Mouse (Mus musculus) heart, adult 2 months (tissue): ENCODE measurements around the gene Jdp2. TPM values are rescaled to one million over a fixed set of nuclear protein-coding genes. Genes with fewer than 3 reads are reported as not detected.

Experiments
- DNase-seq, 2 experiments: peaks; one replicate each; pipeline ENCODE4 v3.0.0; 2021
- H3K27ac ChIP-seq: fragments of 200-600 bp; 2 replicates; pipeline ENCODE4 v1.8.1; 2022
- H3K27me3 ChIP-seq: fragments of 200-500 bp; 2 replicates; pipeline ENCODE4 v1.6.1; 2012; ENCODE audit warnings: mild to moderate bottlenecking, low read length, inconsistent platforms, mixed read lengths; ENCODE audit not compliant: control insufficient read depth, insufficient read depth
- H3K36me3 ChIP-seq: fragments of 200-500 bp; 2 replicates; pipeline ENCODE4 v1.6.1; 2012; ENCODE audit warnings: low read length, inconsistent platforms; ENCODE audit not compliant: control insufficient read depth, insufficient read depth
- H3K4me1 ChIP-seq: fragments of 200-500 bp; 2 replicates; pipeline ENCODE4 v1.6.1; 2011; ENCODE audit warnings: low read length; ENCODE audit not compliant: control insufficient read depth, insufficient read depth
- H3K4me3 ChIP-seq: fragments of 200-600 bp; 2 replicates; pipeline ENCODE4 v1.8.1; 2022
- H3K79me2 ChIP-seq: fragments of 200-500 bp; replicated peaks from 2 replicates; pipeline ENCODE4 v1.6.1; 2012; ENCODE audit warnings: mild to moderate bottlenecking, inconsistent platforms, low read length, moderate library complexity, mixed read lengths; ENCODE audit not compliant: control insufficient read depth, insufficient read depth
- H3K9ac ChIP-seq: fragments of 200-500 bp; 2 replicates; pipeline ENCODE4 v1.6.1; 2012; ENCODE audit warnings: low read depth, mild to moderate bottlenecking, control low read depth, inconsistent platforms, low read length, mixed read lengths
- CTCF ChIP-seq: fragments of 200-600 bp; IDR thresholded peaks from 2 replicates; pipeline ENCODE4 v1.8.1; 2022; ENCODE audit warnings: antibody characterized with exemption, mild to moderate bottlenecking, moderate library complexity
- EP300 ChIP-seq: fragments of 200-500 bp; IDR thresholded peaks from 2 replicates; pipeline ENCODE4 v1.6.1; 2011; ENCODE audit warnings: low read depth, low read length, control low read depth; ENCODE audit not compliant: insufficient read depth
- POLR2A ChIP-seq: fragments of 200-500 bp; IDR thresholded peaks from 2 replicates; pipeline ENCODE4 v1.6.1; 2011; ENCODE audit warnings: mild to moderate bottlenecking, low read depth, low read length, control low read depth; ENCODE audit not compliant: insufficient read depth
- WGBS: fragments of 180-500 bp; shearing (Covaris S2); methylation state at CpG from one replicate; pipeline ENCODE4 v1.1.7; 2018; 5-methylcytosine and 5-hydroxymethylcytosine counted together
- intact Hi-C: fragments of 180-260 bp; cut with DNase I; formaldehyde crosslinking; loops from one replicate; pipeline ENCODE4 v1.15.1; 2025
- polyA plus RNA-seq: library from polyadenylated mRNA; depleted of rRNA; stranded (reverse); fragments of >200 nt; gene quantifications from 2 replicates; pipeline ENCODE4 v1.2.3, GENCODE M21; 2012
- total RNA-seq, 2 experiments: library from RNA; stranded (reverse); gene quantifications; 2 replicates each; pipeline ENCODE4 v1.2.3; 2021

Jdp2 gene
- total and polyA plus RNA-seq, 3 experiments = 4.3 to 15.9 (median 7.5) TPM

DNA sequence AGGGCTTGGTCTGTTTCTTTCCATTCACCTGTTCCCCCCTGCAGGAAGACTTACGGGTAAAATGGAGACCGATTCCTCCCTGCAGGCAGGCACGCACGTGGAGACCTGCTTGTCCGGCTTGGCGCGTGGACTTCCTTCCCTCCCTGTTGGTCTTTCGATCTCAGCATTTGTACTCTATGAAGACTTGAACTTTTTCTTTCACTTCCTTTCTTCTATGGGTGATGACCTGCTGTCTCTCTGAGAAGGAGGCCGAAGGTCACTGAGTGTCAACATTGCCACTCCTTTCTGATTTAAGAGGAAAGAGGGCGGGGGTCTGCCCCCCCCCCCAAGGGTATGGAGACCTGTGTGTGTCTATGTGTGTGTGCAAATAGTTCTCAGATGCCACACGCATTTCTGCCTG is 774 bp upstream of the Jdp2 start:
- WGBS = 40% methylated on average over 11 of the region's 11 CpGs
- H3K36me3 ChIP-seq = no peaks in the 10 kb centered on the region
- DNase-seq = peak in 1 of 2 experiments; percentile 27
- H3K4me1 ChIP-seq = peaks cover 22% of the 10 kb centered on the region
- H3K4me3 ChIP-seq = peak overlapping the region; percentile 63
- H3K27me3 ChIP-seq = no peaks in the 10 kb centered on the region
- no peaks in the 10 kb centered on the region for H3K79me2 ChIP-seq
- peak overlapping the region; percentile 91 for H3K9ac ChIP-seq
- peak overlapping the region; percentile 98 for H3K27ac ChIP-seq
- intact Hi-C loops = loop anchor here (2.0 kb wide), 1 partner anchor 25 kb away; no protein-coding TSS in a partner anchor
- TF ChIP-seq CTCF (no peak), EP300 (no peak), POLR2A (no peak)

DNA sequence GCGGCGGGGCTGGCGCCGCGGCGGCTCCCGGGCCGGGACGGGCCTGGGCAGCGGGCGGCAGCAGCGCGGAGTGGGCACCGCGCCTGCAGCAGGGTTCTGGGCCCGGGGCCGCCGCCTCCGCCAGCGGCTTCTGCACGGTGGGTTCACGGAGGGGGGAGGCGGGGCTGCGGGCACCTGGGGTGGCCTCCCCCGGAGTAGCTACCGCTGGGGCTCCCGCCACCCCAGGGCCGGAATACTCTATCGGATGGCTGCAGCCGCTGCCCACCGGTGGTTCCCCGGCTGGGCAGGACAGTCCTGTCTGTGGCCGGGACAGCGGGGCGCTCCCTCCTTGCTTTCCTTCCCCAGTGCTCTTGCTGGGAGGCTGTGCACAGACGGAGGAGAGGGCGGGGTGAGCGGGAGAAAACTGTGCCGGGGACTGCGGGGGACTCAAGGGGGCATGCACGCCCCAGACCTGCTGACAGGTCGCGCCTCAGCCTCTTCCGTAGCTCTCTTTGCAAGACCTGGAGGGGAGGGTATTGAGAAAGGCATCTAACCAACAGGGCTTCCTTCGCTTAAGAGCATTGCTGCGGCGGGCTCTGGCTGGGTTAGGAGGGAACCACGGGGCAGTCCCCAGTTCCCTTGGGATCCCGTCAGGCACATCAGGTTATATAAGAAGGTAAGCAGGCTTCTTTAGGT is 788 bp downstream of the Jdp2 start:
- 1% methylated on average over 38 of the region's 49 CpGs for WGBS
- H3K4me1 ChIP-seq = peaks cover 26% of the 10 kb centered on the region
- intact Hi-C loops = loop anchor here (1.0 to 5.0 kb wide), 3 partner anchors 27 to 67 kb away; no protein-coding TSS in a partner anchor

DNA sequence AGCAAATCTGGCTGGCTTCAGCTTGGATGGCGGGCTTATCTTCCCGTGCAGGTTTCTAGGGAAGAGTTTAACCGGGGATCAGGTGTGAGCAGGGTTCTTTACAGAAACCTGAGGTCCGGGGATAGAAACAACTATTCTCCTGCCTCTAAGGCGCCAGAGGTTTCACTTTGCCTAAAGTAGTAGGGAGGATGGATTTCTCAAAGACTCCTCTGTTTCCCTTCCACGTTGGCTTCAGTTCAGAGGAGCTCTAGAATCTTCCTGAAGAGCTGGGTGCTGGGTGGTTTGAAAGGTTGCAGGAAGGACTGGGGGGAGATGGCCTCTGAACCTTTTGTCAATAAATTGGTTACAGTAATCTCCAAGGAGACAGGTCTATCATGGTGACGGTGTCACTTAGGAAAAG is 1.8 kb downstream of the Jdp2 start:
- WGBS = 55% methylated on average over 7 of the region's 7 CpGs
- intact Hi-C loops = loop anchor here (1.0 to 5.0 kb wide), 2 partner anchors 42 to 68 kb away; no protein-coding TSS in a partner anchor
- no peak for TF ChIP-seq CTCF
- TF ChIP-seq EP300 = no peak
- no peak for TF ChIP-seq POLR2A

More for the DNA sequence above, 788 bp downstream of the Jdp2 start:
- no peaks in the 10 kb centered on the region for H3K36me3 ChIP-seq
- no peak for TF ChIP-seq EP300
- TF ChIP-seq CTCF = no peak
- TF ChIP-seq POLR2A = no peak
- H3K27ac ChIP-seq = peak overlapping the region; percentile 98
- peak overlapping the region; percentile 91 for H3K9ac ChIP-seq
- H3K4me3 ChIP-seq = peak overlapping the region; percentile 63
- DNase-seq = peak; percentile 67 to 75
- no peaks in the 10 kb centered on the region; the same call in 1 of the 2 replicates for H3K79me2 ChIP-seq
- H3K27me3 ChIP-seq = no peaks in the 10 kb centered on the region

DNA sequence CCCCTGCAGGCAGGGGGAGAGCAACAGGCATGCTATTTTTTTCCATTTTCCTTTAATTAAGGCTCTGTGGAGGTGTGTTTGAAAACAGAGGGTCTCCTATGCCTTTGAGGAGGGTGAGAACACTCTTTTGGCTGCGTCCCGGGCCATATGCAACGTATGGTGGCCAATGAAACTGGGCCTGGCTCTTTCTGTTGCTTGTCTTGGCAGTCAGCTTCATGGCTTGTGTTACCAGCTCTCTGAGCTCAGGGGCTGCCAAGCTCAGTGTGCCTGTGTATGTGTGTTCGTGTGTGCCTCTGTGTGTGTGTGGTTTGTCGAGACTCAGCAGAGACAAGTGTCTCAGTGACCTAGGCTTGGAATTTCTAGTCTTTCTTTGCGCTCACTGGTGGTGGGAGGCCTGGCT is 2.7 kb downstream of the Jdp2 start:
- Histone ChIP-seq H3K27me3 (no peaks in the 10 kb centered on the region), H3K36me3 (no peaks in the 10 kb centered on the region), H3K4me1 (peaks cover 26% of the 10 kb centered on the region), H3K4me3 (no peak overlapping the region), H3K79me2 (no peaks in the 10 kb centered on the region; the same call in 1 of the 2 replicates), H3K27ac (no peak overlapping the region), H3K9ac (no peak overlapping the region)
- no peak for TF ChIP-seq POLR2A
- TF ChIP-seq CTCF = no peak
- TF ChIP-seq EP300 = no peak
- no peak for DNase-seq
- WGBS = 81% methylated on average over 6 of the region's 6 CpGs
- intact Hi-C loops = loop anchor here (5.0 kb wide), 1 partner anchor 41 kb away; no protein-coding TSS in a partner anchor

More for the DNA sequence above, 1.8 kb downstream of the Jdp2 start:
- DNase-seq = no peak
- Histone ChIP-seq H3K79me2 (no peaks in the 10 kb centered on the region; the same call in 1 of the 2 replicates), H3K36me3 (no peaks in the 10 kb centered on the region), H3K27ac (peak overlapping the region; percentile 98), H3K4me3 (peak overlapping the region; percentile 63), H3K4me1 (peaks cover 26% of the 10 kb centered on the region), H3K9ac (peak overlapping the region; percentile 3; the same call in 1 of the 2 replicates), H3K27me3 (no peaks in the 10 kb centered on the region)

DNA sequence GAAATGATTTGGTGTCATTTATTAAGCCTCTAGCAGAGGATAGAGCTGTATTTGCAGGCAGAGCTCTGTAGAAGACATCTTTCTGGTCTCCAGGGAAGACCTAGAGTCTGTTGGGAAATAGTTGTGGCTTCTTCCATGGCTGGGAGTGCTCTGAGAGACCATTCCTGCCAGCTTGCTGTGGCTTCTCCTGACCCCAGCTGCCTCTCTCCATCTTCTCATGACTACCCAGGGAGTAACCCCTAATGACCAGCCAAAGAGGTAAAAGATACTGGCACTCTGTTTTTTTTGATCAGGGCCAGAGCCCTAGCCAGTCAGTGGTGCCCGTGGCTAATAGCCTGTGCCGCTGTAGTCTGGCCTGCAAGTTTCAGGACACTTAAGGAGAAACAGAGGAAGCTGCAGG is 3.3 kb downstream of the Jdp2 start:
- intact Hi-C loops = loop anchor here (5.0 kb wide), 1 partner anchor 40 kb away; no protein-coding TSS in a partner anchor
- no peaks in the 10 kb centered on the region for H3K27me3 ChIP-seq
- peaks cover 26% of the 10 kb centered on the region for H3K4me1 ChIP-seq
- H3K4me3 ChIP-seq = no peak overlapping the region
- TF ChIP-seq CTCF = no peak
- no peak for TF ChIP-seq POLR2A
- no peaks in the 10 kb centered on the region; the same call in 1 of the 2 replicates for H3K79me2 ChIP-seq
- no peak for DNase-seq
- no peaks in the 10 kb centered on the region for H3K36me3 ChIP-seq
- 46% methylated on average over 2 of the region's 2 CpGs for WGBS
- no peak overlapping the region for H3K9ac ChIP-seq
- H3K27ac ChIP-seq = no peak overlapping the region

DNA sequence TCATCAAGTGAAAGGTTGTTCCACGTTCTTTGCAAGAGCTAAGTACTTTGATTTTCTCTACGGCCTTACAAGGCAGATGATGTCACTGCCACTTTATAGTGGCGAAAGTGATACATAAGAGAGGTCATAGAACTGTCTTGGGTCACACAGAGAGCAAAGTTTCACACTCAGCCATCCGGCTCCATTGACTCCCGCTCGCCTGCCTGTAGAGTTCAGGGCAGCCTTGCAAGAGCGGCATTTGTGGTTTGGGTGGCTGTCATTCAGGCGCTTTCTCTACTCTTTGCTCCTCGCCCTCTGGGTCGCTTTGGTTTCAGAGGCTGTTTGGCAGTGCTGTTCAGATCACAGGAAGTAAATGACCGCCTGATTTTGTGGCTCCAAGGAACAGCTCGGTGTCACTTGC is 4.0 kb downstream of the Jdp2 start:
- no peak overlapping the region; the same call in 1 of the 2 replicates for H3K27ac ChIP-seq

More for the DNA sequence above, 4.0 kb downstream of the Jdp2 start:
- Histone ChIP-seq H3K4me3 (no peak overlapping the region), H3K36me3 (no peaks in the 10 kb centered on the region), H3K79me2 (no peaks in the 10 kb centered on the region; the same call in 1 of the 2 replicates), H3K4me1 (peaks cover 25% of the 10 kb centered on the region), H3K27me3 (no peaks in the 10 kb centered on the region), H3K9ac (no peak overlapping the region)
- WGBS = 58% methylated on average over 12 of the region's 12 CpGs
- DNase-seq = no peak
- no peak for TF ChIP-seq EP300
- TF ChIP-seq POLR2A = no peak
- no peak for TF ChIP-seq CTCF
- intact Hi-C loops = loop anchor here (5.0 kb wide), 1 partner anchor 39 kb away; no protein-coding TSS in a partner anchor
